Mouse (Mus musculus): ENCODE data around the gene Enah. TPM values are rescaled to one million over a fixed set of nuclear protein-coding genes. Genes with fewer than 3 reads are reported as not detected.

Gene Enah
- polyA plus RNA-seq, 1 experiment = 3.9 TPM

DNA sequence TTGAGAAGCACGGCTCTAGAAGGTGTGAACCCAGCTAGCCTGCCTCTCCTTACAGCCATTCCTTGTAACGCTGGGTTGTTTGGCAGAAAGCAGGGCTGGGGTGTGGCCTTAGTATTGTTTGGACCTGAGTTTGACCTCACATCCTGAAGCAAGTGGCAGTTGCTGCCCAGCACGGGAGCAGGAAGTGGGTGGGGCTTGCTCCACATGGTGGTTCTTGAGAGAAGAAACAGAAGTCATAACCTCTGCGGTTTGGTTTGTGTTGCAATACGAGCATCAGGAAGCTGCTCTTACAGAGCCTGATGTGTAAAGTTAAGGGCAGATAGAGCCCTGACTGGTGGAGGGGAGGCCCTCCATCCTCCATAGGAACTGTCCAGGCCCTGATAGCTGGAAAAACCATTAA lies 159.1 kb downstream of the Enah start:
- Histone ChIP-seq H3K27ac (ENCODE audit: insufficient read depth, low read depth, low read length) (peak overlapping the region; percentile 89), H3K4me1 (ENCODE audit: control insufficient read depth, insufficient read depth, insufficient read length, low read length) (peaks cover 31% of the 10 kb centered on the region; the same call in 1 of the 2 replicates)
- WGBS = 1% methylated on average over 5 of the region's 5 CpGs

DNA sequence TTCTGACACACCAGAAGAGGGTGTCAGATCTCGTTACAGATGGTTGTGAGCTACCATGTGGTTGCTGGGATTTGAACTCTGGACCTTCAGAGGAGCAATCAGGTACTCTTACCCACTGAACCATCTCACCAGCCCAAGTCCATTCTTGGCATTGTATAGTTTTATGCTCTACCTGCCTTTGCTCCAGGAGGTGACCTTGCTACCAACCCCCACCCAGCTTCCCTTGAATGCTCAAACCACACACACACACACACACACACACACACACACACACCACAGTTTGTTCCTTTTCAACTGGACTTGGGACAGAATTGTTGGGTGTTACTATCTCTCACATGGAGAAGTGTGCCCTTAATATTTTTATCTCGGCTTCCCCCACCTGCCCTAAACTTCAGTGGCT lies 163.5 kb downstream of the Enah start:
- H3K4me3 ChIP-seq (ENCODE audit: low read depth, low read length) = no peak overlapping the region
- no peak overlapping the region for H3K27ac ChIP-seq (ENCODE audit: insufficient read depth, low read depth, low read length)
- WGBS = 86% methylated on average over 2 of the region's 2 CpGs

More for the DNA sequence above, 159.1 kb downstream of the Enah start:
- no peak overlapping the region for H3K4me3 ChIP-seq (ENCODE audit: low read depth, low read length)
- H3K27me3 ChIP-seq (ENCODE audit: control insufficient read depth, insufficient read depth, low read length) = no peaks in the 10 kb centered on the region
- no peak for TF ChIP-seq POLR2A (IDR thresholded peaks at IDR 0.05; ENCODE audit: low read depth, low read length)
- TF ChIP-seq CTCF (IDR thresholded peaks at IDR 0.05; ENCODE audit: extremely low read depth, insufficient read length, insufficient replicate concordance, low read depth, low read length) = no peak; the same call in 1 of the 2 replicates
- no peaks in the 10 kb centered on the region for H3K36me3 ChIP-seq (ENCODE audit: control insufficient read depth, insufficient read depth, low read length)

DNA sequence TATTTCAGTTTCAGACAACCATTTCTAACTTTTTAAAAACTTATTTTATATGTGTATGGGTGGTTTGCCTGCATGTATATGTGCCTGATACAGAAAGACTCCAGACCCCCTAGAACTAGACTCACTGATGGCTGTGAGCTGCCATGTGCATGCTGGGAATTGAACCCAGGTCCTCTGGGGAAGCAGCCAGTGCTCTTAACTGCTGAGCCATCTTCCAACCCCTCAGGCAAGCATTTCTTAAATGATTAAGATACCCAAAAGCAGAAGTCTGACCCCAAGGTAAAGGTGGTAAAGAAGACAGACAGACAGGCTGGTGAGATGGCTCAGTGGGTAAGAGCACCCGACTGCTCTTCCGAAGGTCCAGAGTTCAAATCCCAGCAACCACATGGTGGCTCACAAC lies 165.0 kb downstream of the Enah start:
- Histone ChIP-seq H3K4me1 (ENCODE audit: control insufficient read depth, insufficient read depth, insufficient read length, low read length) (peaks cover 10% of the 10 kb centered on the region), H3K27ac (ENCODE audit: insufficient read depth, low read depth, low read length) (no peak overlapping the region), H3K4me3 (ENCODE audit: low read depth, low read length) (no peak overlapping the region), H3K36me3 (ENCODE audit: control insufficient read depth, insufficient read depth, low read length) (no peaks in the 10 kb centered on the region), H3K27me3 (ENCODE audit: control insufficient read depth, insufficient read depth, low read length) (no peaks in the 10 kb centered on the region)
- 81% methylated on average over 2 of the region's 2 CpGs for WGBS
- no peak for TF ChIP-seq POLR2A (IDR thresholded peaks at IDR 0.05; ENCODE audit: low read depth, low read length)
- TF ChIP-seq CTCF (IDR thresholded peaks at IDR 0.05; ENCODE audit: extremely low read depth, insufficient read length, insufficient replicate concordance, low read depth, low read length) = no peak

More for the DNA sequence above, 163.5 kb downstream of the Enah start:
- peaks cover 14% of the 10 kb centered on the region for H3K4me1 ChIP-seq (ENCODE audit: control insufficient read depth, insufficient read depth, insufficient read length, low read length)
- TF ChIP-seq CTCF (IDR thresholded peaks at IDR 0.05; ENCODE audit: extremely low read depth, insufficient read length, insufficient replicate concordance, low read depth, low read length) (no peak), POLR2A (IDR thresholded peaks at IDR 0.05; ENCODE audit: low read depth, low read length) (no peak)
- no peaks in the 10 kb centered on the region for H3K36me3 ChIP-seq (ENCODE audit: control insufficient read depth, insufficient read depth, low read length)
- no peaks in the 10 kb centered on the region for H3K27me3 ChIP-seq (ENCODE audit: control insufficient read depth, insufficient read depth, low read length)

DNA sequence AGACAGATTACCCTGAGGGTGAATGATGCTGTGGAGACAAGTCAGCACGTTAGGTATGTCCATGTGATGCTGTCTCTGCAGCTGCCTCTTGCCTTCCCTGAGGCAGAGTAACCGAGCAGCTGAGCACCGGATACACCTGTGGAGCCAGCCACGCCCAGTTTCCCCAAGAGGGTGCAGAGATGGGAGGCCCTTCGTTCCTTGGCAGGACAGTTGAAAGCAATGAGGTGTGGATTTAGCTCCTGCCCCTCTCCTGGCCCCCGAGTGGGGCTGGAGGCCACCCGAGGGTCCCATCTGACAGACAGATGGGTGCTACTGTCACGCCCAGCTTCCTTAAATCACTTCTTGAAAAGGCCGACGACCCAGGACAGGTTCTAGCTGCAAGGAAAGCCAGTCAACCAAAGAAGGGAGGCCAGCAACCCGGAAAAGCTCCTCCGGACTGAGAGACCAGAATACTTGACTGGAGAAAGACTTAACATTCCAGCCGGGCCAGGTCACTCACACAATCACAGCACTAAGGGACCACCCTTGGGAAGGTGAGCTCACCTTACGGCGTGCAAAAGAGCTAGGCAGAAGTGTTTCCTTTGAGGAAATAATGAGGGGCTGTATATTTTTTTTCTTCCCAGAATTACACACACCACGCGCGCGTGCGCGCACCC lies 166.6 kb downstream of the Enah start:
- Histone ChIP-seq H3K36me3 (ENCODE audit: control insufficient read depth, insufficient read depth, low read length) (no peaks in the 10 kb centered on the region), H3K4me3 (ENCODE audit: low read depth, low read length) (peak overlapping the region; percentile 71), H3K27me3 (ENCODE audit: control insufficient read depth, insufficient read depth, low read length) (no peaks in the 10 kb centered on the region), H3K4me1 (ENCODE audit: control insufficient read depth, insufficient read depth, insufficient read length, low read length) (peaks cover 10% of the 10 kb centered on the region), H3K27ac (ENCODE audit: insufficient read depth, low read depth, low read length) (peak overlapping the region; percentile 89)
- WGBS = 5% methylated on average over 21 of the region's 21 CpGs
- TF ChIP-seq POLR2A (IDR thresholded peaks at IDR 0.05; ENCODE audit: low read depth, low read length) = peak; percentile 50
- TF ChIP-seq CTCF (IDR thresholded peaks at IDR 0.05; ENCODE audit: extremely low read depth, insufficient read length, insufficient replicate concordance, low read depth, low read length) = no peak

DNA sequence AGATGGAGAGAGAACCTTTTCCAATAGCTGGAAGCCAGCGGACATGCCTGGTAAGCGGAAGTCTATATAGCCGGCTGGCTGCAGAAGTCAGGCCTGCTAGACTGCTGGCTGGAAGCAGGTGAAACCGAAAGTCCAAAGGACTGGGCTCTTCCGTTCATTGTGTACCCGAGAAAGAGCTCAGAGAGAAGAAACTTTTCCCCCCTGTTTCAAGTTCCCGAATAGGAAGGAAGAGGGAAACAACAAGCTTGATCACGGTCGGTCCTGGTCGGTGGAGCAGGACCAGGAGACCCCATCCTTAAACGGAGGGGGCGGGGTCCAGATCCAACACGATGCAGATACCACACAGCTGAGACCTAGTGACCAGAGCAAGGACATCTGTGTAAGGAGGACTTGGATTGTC lies 167.3 kb downstream of the Enah start:
- Histone ChIP-seq H3K36me3 (ENCODE audit: control insufficient read depth, insufficient read depth, low read length) (no peaks in the 10 kb centered on the region), H3K4me1 (ENCODE audit: control insufficient read depth, insufficient read depth, insufficient read length, low read length) (peaks cover 10% of the 10 kb centered on the region), H3K4me3 (ENCODE audit: low read depth, low read length) (peak overlapping the region; percentile 71), H3K27ac (ENCODE audit: insufficient read depth, low read depth, low read length) (peak overlapping the region; percentile 94), H3K27me3 (ENCODE audit: control insufficient read depth, insufficient read depth, low read length) (no peaks in the 10 kb centered on the region)
- WGBS = 7% methylated on average over 13 of the region's 13 CpGs
- TF ChIP-seq POLR2A (IDR thresholded peaks at IDR 0.05; ENCODE audit: low read depth, low read length) = no peak; the same call in 1 of the 2 replicates
- no peak for TF ChIP-seq CTCF (IDR thresholded peaks at IDR 0.05; ENCODE audit: extremely low read depth, insufficient read length, insufficient replicate concordance, low read depth, low read length)

DNA sequence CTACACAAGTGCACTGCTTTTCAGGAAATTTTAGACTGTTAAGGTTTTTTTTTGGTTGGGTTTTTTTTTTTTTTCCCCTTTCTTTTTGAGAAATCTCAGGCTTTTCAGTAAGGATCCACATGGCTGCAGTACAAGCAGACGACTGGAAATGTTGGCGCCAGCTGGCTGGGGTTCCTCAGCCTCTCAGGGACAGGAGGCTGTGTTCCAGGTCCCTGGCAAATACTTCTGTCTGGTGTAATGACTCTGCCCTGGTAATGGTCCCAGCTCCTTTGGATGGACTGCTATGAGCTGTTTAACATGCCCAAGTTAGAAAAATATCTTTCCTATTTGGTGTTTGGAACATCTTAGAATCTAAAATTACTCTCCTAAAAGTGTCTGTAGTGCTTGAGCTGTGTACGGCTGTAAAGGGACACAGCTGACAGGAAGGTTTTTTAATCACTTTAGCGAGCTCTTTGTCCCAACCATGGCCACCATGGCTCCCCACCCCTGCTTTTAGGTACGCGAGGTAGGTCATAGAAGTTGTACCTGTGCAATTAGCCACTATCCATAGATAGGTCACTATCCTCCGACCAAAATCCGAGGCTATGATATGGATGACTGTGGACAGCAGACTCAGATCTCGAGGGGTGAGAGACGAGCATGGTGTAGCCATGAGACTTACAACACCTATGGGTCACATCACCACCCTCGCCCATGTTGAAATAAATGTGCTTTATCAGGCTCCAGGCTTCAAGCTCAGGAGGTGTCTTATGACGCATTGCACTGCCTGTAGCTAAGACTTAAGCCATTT lies 168.1 kb downstream of the Enah start:
- Histone ChIP-seq H3K27me3 (ENCODE audit: control insufficient read depth, insufficient read depth, low read length) (no peaks in the 10 kb centered on the region), H3K36me3 (ENCODE audit: control insufficient read depth, insufficient read depth, low read length) (no peaks in the 10 kb centered on the region), H3K4me1 (ENCODE audit: control insufficient read depth, insufficient read depth, insufficient read length, low read length) (peaks cover 10% of the 10 kb centered on the region), H3K27ac (ENCODE audit: insufficient read depth, low read depth, low read length) (peak overlapping the region; percentile 94), H3K4me3 (ENCODE audit: low read depth, low read length) (no peak overlapping the region)
- WGBS = 78% methylated on average over 12 of the region's 12 CpGs
- no peak for TF ChIP-seq CTCF (IDR thresholded peaks at IDR 0.05; ENCODE audit: extremely low read depth, insufficient read length, insufficient replicate concordance, low read depth, low read length)
- no peak for TF ChIP-seq POLR2A (IDR thresholded peaks at IDR 0.05; ENCODE audit: low read depth, low read length)

DNA sequence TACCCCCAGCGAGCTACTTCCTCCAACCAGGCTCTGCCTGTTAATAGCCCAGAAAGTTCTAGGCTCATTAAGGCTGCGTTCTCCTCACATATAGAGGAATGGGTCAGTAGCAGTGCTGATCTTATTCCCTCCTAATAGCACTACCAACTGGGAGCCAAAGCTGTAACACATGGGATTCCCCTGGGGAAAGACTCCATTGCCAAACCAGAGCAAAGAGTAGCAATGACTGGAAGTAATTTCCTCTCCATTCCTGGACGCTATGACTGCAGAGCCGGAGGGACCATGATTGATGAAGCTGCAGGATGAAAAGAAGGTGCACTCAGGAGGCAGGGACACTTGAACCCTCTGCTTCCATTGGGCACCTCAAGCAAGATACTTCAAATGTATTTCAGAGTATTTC lies 169.3 kb downstream of the Enah start:
- 86% methylated on average over 4 of the region's 4 CpGs for WGBS
- H3K4me1 ChIP-seq (ENCODE audit: control insufficient read depth, insufficient read depth, insufficient read length, low read length) = peaks cover 10% of the 10 kb centered on the region
- no peaks in the 10 kb centered on the region for H3K36me3 ChIP-seq (ENCODE audit: control insufficient read depth, insufficient read depth, low read length)
- H3K27ac ChIP-seq (ENCODE audit: insufficient read depth, low read depth, low read length) = no peak overlapping the region
- no peaks in the 10 kb centered on the region for H3K27me3 ChIP-seq (ENCODE audit: control insufficient read depth, insufficient read depth, low read length)
- no peak overlapping the region for H3K4me3 ChIP-seq (ENCODE audit: low read depth, low read length)
- TF ChIP-seq CTCF (IDR thresholded peaks at IDR 0.05; ENCODE audit: extremely low read depth, insufficient read length, insufficient replicate concordance, low read depth, low read length) = no peak
- no peak for TF ChIP-seq POLR2A (IDR thresholded peaks at IDR 0.05; ENCODE audit: low read depth, low read length)
